Mouse (Mus musculus) spleen, adult 2 months (tissue): ENCODE measurements around the gene Rps16. TPM values are rescaled to one million over a fixed set of nuclear protein-coding genes. Genes with fewer than 3 reads are reported as not detected.

ENCODE experiments used
- DNase-seq, 2 experiments: peaks; one replicate each; pipeline versions ENCODE4 v3.0.0 to v3.0.0-alpha.2; 2012 to 2021; ENCODE audit warnings: low spot score in 2 of 2, low read depth in 1 of 2
- H3K27ac ChIP-seq: fragments of 200-500 bp; 2 replicates; pipeline ENCODE4 v1.5.1; 2012; ENCODE audit warnings: low read length, inconsistent platforms; ENCODE audit not compliant: insufficient read depth
- H3K27me3 ChIP-seq: fragments of 200-500 bp; 2 replicates; pipeline ENCODE4 v1.6.1; 2012; ENCODE audit warnings: mild to moderate bottlenecking, moderate library complexity, low read length, inconsistent platforms; ENCODE audit not compliant: control insufficient read depth, insufficient read depth
- H3K36me3 ChIP-seq: fragments of 200-500 bp; 2 replicates; pipeline ENCODE4 v1.6.1; 2012; ENCODE audit warnings: mild to moderate bottlenecking, low read length, inconsistent platforms; ENCODE audit not compliant: control insufficient read depth, insufficient read depth
- H3K4me1 ChIP-seq: fragments of 200-500 bp; 2 replicates; pipeline ENCODE4 v1.6.1; 2011; ENCODE audit warnings: inconsistent platforms; ENCODE audit not compliant: control insufficient read depth, insufficient read depth, insufficient read length
- H3K4me3 ChIP-seq: fragments of 200-500 bp; 2 replicates; pipeline ENCODE4 v1.5.1; 2011; ENCODE audit warnings: mild to moderate bottlenecking, inconsistent platforms; ENCODE audit not compliant: insufficient read depth, insufficient read length; ENCODE audit errors: extremely low read depth
- CTCF ChIP-seq: fragments of 200-500 bp; IDR thresholded peaks from 2 replicates; pipeline ENCODE4 v1.5.1; 2011; ENCODE audit warnings: mild to moderate bottlenecking, inconsistent platforms; ENCODE audit not compliant: insufficient read depth, insufficient read length, insufficient replicate concordance; ENCODE audit errors: extremely low read depth
- POLR2A ChIP-seq: fragments of 200-500 bp; IDR thresholded peaks from 2 replicates; pipeline ENCODE4 v1.6.1; 2011; ENCODE audit warnings: low read depth, low read length, inconsistent platforms
- WGBS: fragments of 180-500 bp; shearing (Covaris S2); methylation state at CpG from one replicate; pipeline ENCODE4 v1.1.7; 2018; 5-methylcytosine and 5-hydroxymethylcytosine counted together
- polyA plus RNA-seq: library from polyadenylated mRNA; depleted of rRNA; stranded (reverse); fragments of >200 nt; gene quantifications from 2 replicates; pipeline ENCODE4 v1.2.3, GENCODE M21; 2012

Rps16 gene
- polyA plus RNA-seq, 1 experiment: 1,505 TPM

- Histone ChIP-seq H3K4me1 (peaks cover 4% of the 10 kb centered on the region; the same call in 1 of the 2 replicates), H3K4me3 (peak within 1 kb of the TSS; percentile 77), H3K27me3 (no peaks in the 10 kb centered on the region), H3K27ac (no peak within 1 kb of the TSS), H3K36me3 (peaks cover 36% of the 10 kb centered on the region)
- WGBS: under 1% methylated on average over 45 of the region's 45 CpGs
- TF ChIP-seq POLR2A (no peak), CTCF (no peak)
- DNase-seq: peak; percentile 85 to 97
Measured at GRCm38 (mm10) chr7:28311926-28312543, 38.4 kb upstream of the Rps16 start, which contains the start of gene Timm50. TSS of gene Timm50 (minus strand) at chr7:28312072.

GRCm38 (mm10) chr7:28318036-28318435 lies 32.4 kb upstream of the Rps16 start:
- H3K27ac ChIP-seq: no peak overlapping the region
- WGBS: 85% methylated on average over 3 of the region's 3 CpGs
- no peaks in the 10 kb centered on the region for H3K4me1 ChIP-seq
- H3K27me3 ChIP-seq: no peaks in the 10 kb centered on the region
- peaks cover 59% of the 10 kb centered on the region for H3K36me3 ChIP-seq
- TF ChIP-seq CTCF (no peak), POLR2A (no peak)
- no peak overlapping the region for H3K4me3 ChIP-seq
- DNase-seq: no peak

DNA sequence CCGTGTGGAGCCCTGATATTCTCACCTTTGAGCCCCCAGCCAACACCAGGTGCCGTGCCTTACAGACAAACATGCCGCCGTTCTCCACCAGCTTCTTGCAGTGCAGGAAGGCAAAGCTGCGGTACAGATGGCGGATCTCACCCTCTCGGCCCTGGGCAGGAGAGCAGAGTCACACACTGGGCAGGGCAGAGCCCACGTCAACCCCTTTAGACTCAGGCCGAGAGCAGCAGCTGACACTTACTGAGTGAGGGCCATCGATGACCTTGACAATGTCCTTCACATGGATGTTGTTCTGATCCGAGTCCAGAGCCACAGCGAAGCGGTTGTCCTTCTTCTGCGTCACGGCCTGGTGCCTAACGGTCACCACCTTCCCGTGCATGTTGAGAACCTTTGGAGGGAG lies 31.7 kb upstream of the Rps16 start:
- Histone ChIP-seq H3K27me3 (no peaks in the 10 kb centered on the region), H3K4me1 (no peaks in the 10 kb centered on the region), H3K36me3 (peaks cover 66% of the 10 kb centered on the region), H3K27ac (no peak overlapping the region), H3K4me3 (no peak overlapping the region)
- DNase-seq: no peak
- WGBS: 95% methylated on average over 17 of the region's 17 CpGs
- TF ChIP-seq CTCF (no peak), POLR2A (no peak)

GRCm38 (mm10) chr7:28321974-28322720 lies 28.3 kb upstream of the Rps16 start:
- Histone ChIP-seq H3K27me3 (no peaks in the 10 kb centered on the region), H3K4me3 (no peak overlapping the region), H3K4me1 (no peaks in the 10 kb centered on the region), H3K36me3 (peaks cover 57% of the 10 kb centered on the region), H3K27ac (no peak overlapping the region)
- WGBS: 66% methylated on average over 15 of the region's 15 CpGs
- TF ChIP-seq CTCF: no peak
- no peak for TF ChIP-seq POLR2A
- DNase-seq: no peak

DNA sequence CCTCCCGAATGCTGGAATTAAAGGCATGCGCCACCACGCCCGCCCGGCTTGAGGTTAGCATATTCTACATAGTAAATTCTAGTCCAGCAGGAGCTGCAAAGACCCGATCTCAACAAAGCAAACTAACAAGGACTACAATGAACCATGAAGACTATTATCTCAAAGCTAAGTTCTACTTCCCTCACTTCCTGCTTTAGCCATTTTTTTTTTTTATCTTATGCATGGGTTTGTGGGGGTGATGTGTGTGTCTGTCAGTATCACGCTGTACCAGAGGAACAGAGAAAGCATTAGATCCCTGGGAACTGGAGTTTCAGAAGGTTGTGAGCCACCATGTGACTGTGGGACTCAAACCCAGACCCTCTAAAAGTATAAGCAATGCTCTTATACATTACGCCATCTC lies 25.2 kb upstream of the Rps16 start:
- Histone ChIP-seq H3K4me3 (no peak overlapping the region), H3K27me3 (no peaks in the 10 kb centered on the region), H3K4me1 (no peaks in the 10 kb centered on the region), H3K27ac (no peak overlapping the region), H3K36me3 (peaks cover 54% of the 10 kb centered on the region)
- TF ChIP-seq CTCF: no peak
- TF ChIP-seq POLR2A: no peak
- DNase-seq: no peak
- WGBS: 95% methylated on average over 8 of the region's 8 CpGs

GRCm38 (mm10) chr7:28326457-28326856 lies 24.0 kb upstream of the Rps16 start:
- Histone ChIP-seq H3K4me3 (no peak overlapping the region), H3K36me3 (peaks cover 60% of the 10 kb centered on the region), H3K4me1 (no peaks in the 10 kb centered on the region), H3K27me3 (no peaks in the 10 kb centered on the region), H3K27ac (no peak overlapping the region)
- TF ChIP-seq POLR2A (no peak), CTCF (no peak)
- 92% methylated on average over 4 of the region's 4 CpGs for WGBS
- no peak for DNase-seq

DNA sequence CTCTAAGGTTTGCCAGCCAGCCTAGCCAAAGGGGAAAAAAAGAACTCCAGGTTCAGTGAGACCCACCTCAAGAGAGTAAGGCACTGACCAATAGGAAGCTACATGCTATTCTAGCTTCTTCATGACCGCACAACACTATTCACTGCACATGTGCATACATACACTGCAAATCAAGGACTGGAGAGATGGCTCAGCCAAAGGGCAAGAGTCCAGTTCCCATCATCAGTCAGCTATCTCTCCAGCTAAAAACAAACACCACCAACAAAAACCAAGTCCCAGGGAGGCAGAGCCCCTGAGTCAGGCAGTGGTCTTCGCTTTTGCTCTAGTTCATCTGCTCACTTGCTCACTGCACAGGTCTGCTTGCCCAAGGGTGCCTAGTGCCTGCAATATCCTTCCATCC lies 22.2 kb upstream of the Rps16 start:
- Histone ChIP-seq H3K36me3 (peaks cover 44% of the 10 kb centered on the region), H3K4me3 (no peak overlapping the region)

More for the DNA sequence above, 22.2 kb upstream of the Rps16 start:
- 93% methylated on average over 2 of the region's 2 CpGs for WGBS
- H3K27me3 ChIP-seq: no peaks in the 10 kb centered on the region
- DNase-seq: no peak
- no peaks in the 10 kb centered on the region for H3K4me1 ChIP-seq
- TF ChIP-seq CTCF (no peak), POLR2A (no peak)
- H3K27ac ChIP-seq: no peak overlapping the region
